Mouse (Mus musculus) cerebellum, postnatal 4 days (tissue): ENCODE measurements at regions not wholly inside any gene's neighbourhood (a gene's known extent, or its start where the extent isn't known, plus 50 kb on each side); places are given as distances from the start of the nearest gene placed in this dataset.
"Not testable (repeated sequence)": the region's sequence is repeated elsewhere in the genome, so short reads cannot be mapped to it uniquely, and the experiment has no call there.

Experiments used
- DNase-seq, 2 experiments: peaks; one replicate each; pipeline ENCODE4 v3.0.0; 2022; ENCODE audit warnings: low spot score in 2 of 2, mixed read lengths in 1 of 2

GRCm38 (mm10) chr6:19855476-19855875 is 989.4 kb downstream of the Ankrd7 start:
- not testable (repeated sequence) for DNase-seq

- no peak for DNase-seq
Measured at GRCm38 (mm10) chr6:19864101-19864500, 998.0 kb downstream of the Ankrd7 start.

- DNase-seq: peak in 1 of 2 experiments; percentile 22
Measured at GRCm38 (mm10) chr6:19869697-19870096, 1003.6 kb downstream of the Ankrd7 start.

GRCm38 (mm10) chr6:19911181-19911580 is 1045.1 kb downstream of the Ankrd7 start:
- DNase-seq: no peak

GRCm38 (mm10) chr6:19941784-19942183 is 1075.7 kb downstream of the Ankrd7 start:
- not testable (repeated sequence) for DNase-seq

- DNase-seq: no peak
Measured at GRCm38 (mm10) chr6:19944334-19944733, 1078.2 kb downstream of the Ankrd7 start.

- no peak for DNase-seq
Measured at GRCm38 (mm10) chr6:19945693-19946092, 1079.6 kb downstream of the Ankrd7 start.

- no peak for DNase-seq
Measured at GRCm38 (mm10) chr6:19975898-19976297, 1109.8 kb downstream of the Ankrd7 start.

- DNase-seq: no peak
Measured at GRCm38 (mm10) chr6:19991829-19992228, 1125.7 kb downstream of the Ankrd7 start.

GRCm38 (mm10) chr6:20028466-20028865 is 1162.3 kb downstream of the Ankrd7 start:
- DNase-seq: no peak

- DNase-seq: no peak
Measured at GRCm38 (mm10) chr6:20037769-20038168, 1171.7 kb downstream of the Ankrd7 start.

- DNase-seq: no peak
Measured at GRCm38 (mm10) chr6:20078666-20079065, 1136.6 kb upstream of the Kcnd2 start.

GRCm38 (mm10) chr6:20092057-20092917 is 1123.0 kb upstream of the Kcnd2 start:
- no peak for DNase-seq

GRCm38 (mm10) chr6:20133991-20134390 is 1081.3 kb upstream of the Kcnd2 start:
- DNase-seq: not testable (repeated sequence)

- no peak for DNase-seq
Measured at GRCm38 (mm10) chr6:20137546-20137945, 1077.8 kb upstream of the Kcnd2 start.
